Mouse (Mus musculus) ES-E14 (cell line): ENCODE results near the gene Vps11. TPM values are rescaled to one million over a fixed set of nuclear protein-coding genes. Genes with fewer than 3 reads are reported as not detected.

Experiments used
- DNase-seq: peaks from one replicate; pipeline ENCODE4 v3.0.0-alpha.2; 2013; ENCODE audit warnings: low read depth, low spot score
- H3K27ac ChIP-seq: 2 replicates; pipeline ENCODE4 v1.5.1; 2012; ENCODE audit warnings: low read depth, mild to moderate bottlenecking, low read length, moderate library complexity, mixed read lengths; ENCODE audit not compliant: poor library complexity, insufficient read depth, severe bottlenecking
- H3K36me3 ChIP-seq: 2 replicates; pipeline ENCODE4 v1.6.1; 2012; ENCODE audit warnings: mild to moderate bottlenecking, low read length, moderate library complexity, mixed read lengths; ENCODE audit not compliant: control insufficient read depth, poor library complexity, insufficient read depth, severe bottlenecking
- H3K4me1 ChIP-seq, 2 experiments: fragments of 150-350 bp in 1 of 2; sonication (generic) in 1 of 2; 2 replicates each; pipeline ENCODE4 v1.6.1; 2012; ENCODE audit warnings: low read length in 2 of 2, mild to moderate bottlenecking in 1 of 2, mixed read lengths in 1 of 2; ENCODE audit not compliant: control insufficient read depth in 2 of 2, insufficient read depth in 2 of 2, poor library complexity in 1 of 2
- H3K4me3 ChIP-seq, 2 experiments: fragments of 150-350 bp in 1 of 2; sonication (generic) in 1 of 2; 2 replicates each; pipeline ENCODE4 v1.5.1; 2012; ENCODE audit warnings: low read length in 2 of 2, low read depth in 1 of 2, mild to moderate bottlenecking in 1 of 2, mixed read lengths in 1 of 2; ENCODE audit not compliant: insufficient read depth in 1 of 2, poor library complexity in 1 of 2, severe bottlenecking in 1 of 2
- H3K9ac ChIP-seq: 2 replicates; pipeline ENCODE4 v1.6.1; 2012; ENCODE audit warnings: low read depth, mild to moderate bottlenecking, low read length, mixed read lengths; ENCODE audit not compliant: poor library complexity, insufficient read depth, severe bottlenecking
- H3K9me3 ChIP-seq: fragments of 150-350 bp; sonication (generic); 2 replicates; pipeline ENCODE4 v1.6.1; 2012; ENCODE audit warnings: low read depth, mild to moderate bottlenecking, low read length; ENCODE audit not compliant: control insufficient read depth, insufficient read depth
- CHD2 ChIP-seq: IDR thresholded peaks from 2 replicates; pipeline ENCODE4 v1.6.1; 2014; ENCODE audit warnings: mild to moderate bottlenecking, low read depth, low read length, inconsistent platforms
- HCFC1 ChIP-seq: IDR thresholded peaks from 2 replicates; pipeline ENCODE4 v1.6.1; 2012; ENCODE audit warnings: low read length, inconsistent platforms, borderline replicate concordance; ENCODE audit not compliant: insufficient read depth
- MAFK ChIP-seq: IDR thresholded peaks from 2 replicates; pipeline ENCODE4 v1.6.1; 2014; ENCODE audit warnings: mild to moderate bottlenecking, low read depth, low read length, inconsistent platforms; ENCODE audit not compliant: insufficient read depth
- ZC3H11A ChIP-seq: IDR thresholded peaks from 2 replicates; pipeline ENCODE4 v1.6.1; 2012; ENCODE audit warnings: low read depth, mild to moderate bottlenecking, inconsistent platforms, low read length, borderline replicate concordance
- ZNF384 ChIP-seq: IDR thresholded peaks from 2 replicates; pipeline ENCODE4 v1.6.1; 2012; ENCODE audit warnings: low read depth, low read length, inconsistent platforms
- in situ Hi-C, 2 experiments: fragments of 600-800 bp; cut with MboI; formaldehyde crosslinking; loops; one replicate each; pipeline ENCODE4 v1.15.1; 2025; ENCODE audit warnings: low sequenced_read_pairs in 2 of 2, inconsistent platforms in 1 of 2; ENCODE audit not compliant: unreplicated experiment in 2 of 2
- total RNA-seq: library from RNA; depleted of rRNA; stranded (reverse); fragments of 300-350 nt; gene quantifications from 2 replicates; pipeline ENCODE4 v1.2.3, GENCODE M21; 2012

The Vps11 gene
- total RNA-seq, 1 experiment, result 35.0 TPM

DNA sequence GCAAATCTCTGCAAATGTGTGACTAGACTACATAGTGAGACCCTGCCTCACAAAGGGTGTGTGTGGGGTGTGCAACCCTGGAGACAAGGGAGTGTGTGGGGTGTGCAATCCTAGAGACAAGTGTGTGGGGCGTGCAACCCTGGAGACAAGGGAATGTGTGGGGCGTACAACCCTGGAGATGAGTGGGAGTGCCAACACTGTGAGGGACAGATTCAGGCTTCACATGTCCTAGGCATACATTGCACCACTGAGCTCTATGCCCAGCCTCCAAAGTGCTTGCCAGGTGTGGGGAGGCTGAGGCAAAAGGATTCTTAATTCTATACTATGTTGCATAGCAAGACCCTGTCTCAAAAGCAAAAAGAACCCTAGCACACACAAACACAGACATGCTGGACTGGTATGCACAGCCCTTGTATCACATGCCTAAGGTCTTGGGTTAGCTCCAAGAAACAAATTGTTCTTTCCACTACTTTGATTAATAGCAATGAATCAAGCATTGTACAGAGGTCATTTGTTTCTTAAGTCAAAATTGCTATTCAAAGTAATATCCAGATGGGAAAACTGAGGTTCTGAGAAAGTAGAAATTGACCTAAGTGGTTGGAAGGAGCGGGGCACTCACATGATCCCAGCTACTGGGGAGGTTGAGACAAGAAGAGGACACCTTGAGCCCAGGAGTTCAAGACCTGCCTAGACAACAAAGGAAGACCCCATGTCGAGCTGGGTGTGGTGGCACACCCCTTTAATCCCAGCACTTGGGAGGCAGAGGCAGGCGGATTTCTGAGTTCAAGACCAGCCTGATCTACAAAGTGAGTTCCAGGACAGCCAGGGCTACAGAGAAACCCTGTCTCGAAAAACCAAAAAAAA lies 15.7 kb downstream of the Vps11 start:
- no peaks in the 10 kb centered on the region for H3K9me3 ChIP-seq
- H3K9ac ChIP-seq, result no peak overlapping the region
- TF ChIP-seq HCFC1, result no peak
- TF ChIP-seq ZNF384, result no peak
- TF ChIP-seq ZC3H11A, result no peak
- TF ChIP-seq MAFK, result no peak
- TF ChIP-seq CHD2, result no peak
- H3K36me3 ChIP-seq, result peaks cover 9% of the 10 kb centered on the region; the same call in 1 of the 2 replicates
- DNase-seq, result no peak
- H3K4me1 ChIP-seq, result peaks cover 2 to 20% of the 10 kb centered on the region in 2 experiments; a peak in 3 of 4 replicates
- H3K27ac ChIP-seq, result peak overlapping the region; percentile 27; the same call in 1 of the 2 replicates
- in situ Hi-C loops, result no loop called here
- H3K4me3 ChIP-seq, result no peak overlapping the region

DNA sequence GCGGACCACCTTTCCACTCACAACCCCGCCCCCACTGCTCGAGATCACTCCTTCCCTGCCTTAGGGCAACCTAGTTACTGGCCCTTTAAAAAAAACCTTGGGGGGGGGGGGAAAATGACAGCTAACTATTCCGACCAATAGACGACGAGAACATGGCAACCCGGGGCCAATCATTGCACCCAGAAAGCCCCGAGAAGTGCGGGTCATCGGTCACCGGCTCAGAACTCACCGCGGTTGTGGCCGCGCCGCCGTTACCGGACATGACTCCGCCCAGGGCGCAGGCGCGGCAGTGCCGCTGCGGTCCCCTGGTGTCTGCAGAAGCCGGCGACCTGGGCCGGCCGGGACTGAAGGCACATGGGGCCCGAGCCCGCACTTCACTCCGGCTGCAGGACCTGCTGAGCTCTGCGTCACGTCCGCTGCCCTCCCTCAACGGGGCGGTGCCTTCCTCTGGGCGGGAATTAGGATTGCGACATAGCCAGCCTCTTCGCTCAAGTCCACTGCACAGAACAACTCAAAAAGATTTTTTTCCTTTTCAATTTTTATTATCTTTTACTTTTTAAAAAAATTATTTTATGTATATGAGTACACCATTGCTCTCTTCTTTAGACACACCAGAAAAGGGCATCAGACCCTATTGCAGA lies 17.6 kb downstream of the Vps11 start, which contains the start of gene Hmbs:
Gene Hmbs (minus strand): TSS at position 448 of the 641 bp plus-strand sequence.
- Histone ChIP-seq H3K27ac (peak within 1 kb of the TSS; percentile 96), H3K4me3 (peak within 1 kb of the TSS; percentile 84 to 99), H3K9ac (peak within 1 kb of the TSS; percentile 96), H3K36me3 (peaks cover 7% of the 10 kb centered on the region; the same call in 1 of the 2 replicates), H3K4me1 (peaks cover 2 to 20% of the 10 kb centered on the region in 2 experiments; a peak in 3 of 4 replicates), H3K9me3 (no peaks in the 10 kb centered on the region)
- in situ Hi-C loops, result no loop called here
- TF ChIP-seq HCFC1, result no peak
- TF ChIP-seq ZC3H11A, result no peak
- TF ChIP-seq CHD2, result no peak
- no peak for TF ChIP-seq MAFK
- TF ChIP-seq ZNF384, result peak; percentile 71
- DNase-seq, result peak; percentile 76

DNA sequence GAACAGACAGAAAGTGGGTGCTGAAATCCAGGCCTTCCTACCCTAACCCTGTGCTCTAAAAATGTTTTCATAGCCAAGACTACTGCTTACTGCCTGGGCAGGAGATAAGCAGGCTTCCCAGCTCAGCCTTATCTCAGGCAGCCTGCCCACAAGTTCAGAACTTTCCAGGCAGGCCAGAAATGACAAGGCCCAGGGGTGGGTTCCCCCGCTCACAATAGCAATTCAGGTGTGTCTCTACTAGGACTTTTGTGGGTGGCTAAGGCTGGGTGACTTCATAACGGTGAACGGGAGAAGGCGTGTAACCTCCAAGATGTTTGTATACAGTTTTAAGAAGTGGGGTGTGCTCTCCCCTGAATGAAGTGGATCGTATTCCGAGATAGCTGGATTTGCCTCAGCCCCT lies 18.2 kb downstream of the Vps11 start:
- Histone ChIP-seq H3K27ac (no peak overlapping the region; the same call in 1 of the 2 replicates), H3K4me1 (peaks cover 2 to 20% of the 10 kb centered on the region in 2 experiments; a peak in 3 of 4 replicates), H3K36me3 (peaks cover 5% of the 10 kb centered on the region; the same call in 1 of the 2 replicates), H3K9ac (peak overlapping the region; percentile 96), H3K4me3 (peak overlapping the region; percentile 84 to 99), H3K9me3 (no peaks in the 10 kb centered on the region)
- DNase-seq, result no peak
- TF ChIP-seq HCFC1 (no peak), CHD2 (no peak), MAFK (no peak), ZC3H11A (no peak), ZNF384 (no peak)
- in situ Hi-C loops, result no loop called here

DNA sequence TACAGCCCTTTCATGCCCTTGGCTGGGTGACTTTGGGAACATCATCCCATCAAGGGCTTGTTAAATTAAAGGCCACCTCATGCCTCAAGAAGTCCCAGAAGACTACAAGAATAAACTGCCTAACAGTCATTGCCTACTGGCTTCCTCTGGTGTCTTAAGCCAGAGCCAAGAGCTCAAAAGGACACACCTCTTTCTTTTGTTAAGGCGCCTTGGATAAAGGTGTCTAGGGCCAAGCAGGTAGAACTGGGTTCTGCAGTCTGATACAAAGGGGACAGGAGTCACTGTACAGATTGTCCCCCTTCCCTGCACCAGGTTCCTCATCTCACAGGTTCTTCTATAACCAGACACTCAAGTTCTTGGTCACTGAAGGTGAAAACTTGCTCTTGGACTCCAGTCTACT lies 18.9 kb downstream of the Vps11 start:
- Histone ChIP-seq H3K4me3 (no peak overlapping the region), H3K4me1 (peaks cover 2 to 21% of the 10 kb centered on the region in 2 experiments; a peak in 3 of 4 replicates), H3K9me3 (no peaks in the 10 kb centered on the region), H3K27ac (no peak overlapping the region), H3K9ac (no peak overlapping the region), H3K36me3 (peaks cover 6% of the 10 kb centered on the region; the same call in 1 of the 2 replicates)
- in situ Hi-C loops, result no loop called here
- TF ChIP-seq MAFK (no peak), CHD2 (no peak), ZC3H11A (no peak), HCFC1 (no peak), ZNF384 (no peak)
- no peak for DNase-seq
